Mouse (Mus musculus): ENCODE results near the gene Ift172.
A peak's percentile ranks its signal among the peaks of the same experiment; 100 is the strongest.

DNA sequence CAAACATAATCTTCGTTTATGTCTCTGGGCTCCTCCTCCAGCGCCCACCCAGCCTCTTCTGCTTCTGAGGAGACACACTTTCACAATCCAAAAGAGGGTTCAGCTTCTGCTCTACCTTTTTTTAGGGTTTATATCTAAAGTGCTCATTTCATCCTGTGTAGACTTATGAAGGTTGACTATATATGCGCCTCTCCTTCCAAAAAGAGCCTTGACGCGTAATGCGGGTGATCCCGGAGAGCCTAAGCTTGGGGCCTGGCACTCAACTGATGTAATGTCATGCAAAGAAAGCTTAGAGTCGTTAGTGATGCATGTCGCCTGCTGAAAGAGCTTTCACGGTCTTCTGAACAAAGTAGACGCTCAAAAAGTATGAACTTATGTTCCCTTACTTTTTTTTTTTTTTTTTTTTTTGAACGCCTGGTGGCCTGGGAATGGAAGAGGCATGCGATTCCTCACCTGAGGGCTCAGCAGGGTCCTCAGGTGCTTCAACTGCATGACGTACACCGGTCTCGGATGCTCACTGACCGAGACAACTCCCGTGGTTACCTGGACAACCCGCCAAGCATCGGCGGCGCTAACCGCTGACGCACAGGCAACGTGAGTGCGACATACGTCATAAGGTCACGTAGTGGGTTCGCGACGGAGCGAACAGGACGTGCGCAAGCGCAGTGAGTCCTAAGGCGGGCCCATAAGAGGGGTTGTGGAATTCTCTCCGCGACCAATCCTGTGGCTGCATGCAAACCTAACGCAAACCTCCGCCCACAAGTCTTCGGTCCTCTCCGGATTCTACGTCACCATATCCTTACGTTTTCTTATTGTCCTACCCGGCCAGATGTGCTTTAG, at the start of gene Ift172:
- TF ChIP-seq CTCF (IDR thresholded peaks at IDR 0.05; ENCODE audit: low read depth) (0 out of 2 replicates have a peak, but pooled peaks have one; percentile 15), EP300 (IDR thresholded peaks at IDR 0.05; ENCODE audit: low read depth) (no peak)
